Mouse (Mus musculus) cortical plate, adult 2 months (tissue): ENCODE measurements around the gene Mblac2. TPM values are rescaled to one million over a fixed set of nuclear protein-coding genes. Genes with fewer than 3 reads are reported as not detected.
A peak's percentile ranks its signal among the peaks of the same experiment; 100 is the strongest.
"Not testable (repeated sequence)": the region's sequence is repeated elsewhere in the genome, so short reads cannot be mapped to it uniquely, and the experiment has no call there.

Experiments used
- H3K27ac ChIP-seq: fragments of 200-500 bp; 2 replicates; pipeline ENCODE4 v1.5.1; 2012; ENCODE audit warnings: low read length, control low read depth, inconsistent platforms; ENCODE audit not compliant: insufficient read depth
- H3K4me1 ChIP-seq: fragments of 200-500 bp; 2 replicates; pipeline ENCODE4 v1.6.1; 2011; ENCODE audit warnings: low read length; ENCODE audit not compliant: control insufficient read depth, insufficient read depth
- H3K4me3 ChIP-seq: fragments of 200-500 bp; 2 replicates; pipeline ENCODE4 v1.5.1; 2011; ENCODE audit warnings: mild to moderate bottlenecking, low read length, control low read depth; ENCODE audit not compliant: insufficient read depth
- CTCF ChIP-seq: fragments of 200-500 bp; IDR thresholded peaks from 2 replicates; pipeline ENCODE4 v1.5.1; 2011; ENCODE audit warnings: mild to moderate bottlenecking, control low read depth, low read length; ENCODE audit not compliant: insufficient read depth; ENCODE audit errors: extremely low read depth
- POLR2A ChIP-seq: fragments of 200-500 bp; IDR thresholded peaks from 2 replicates; pipeline ENCODE4 v1.6.1; 2011; ENCODE audit warnings: mild to moderate bottlenecking, low read length, control low read depth; ENCODE audit not compliant: insufficient read depth; ENCODE audit errors: extremely low read depth
- polyA plus RNA-seq: library from polyadenylated mRNA; depleted of rRNA; stranded (reverse); fragments of >200 nt; gene quantifications from 2 replicates; pipeline ENCODE4 v1.2.3, GENCODE M21; 2012

The Mblac2 gene
- polyA plus RNA-seq, 1 experiment: 22.3 TPM

DNA sequence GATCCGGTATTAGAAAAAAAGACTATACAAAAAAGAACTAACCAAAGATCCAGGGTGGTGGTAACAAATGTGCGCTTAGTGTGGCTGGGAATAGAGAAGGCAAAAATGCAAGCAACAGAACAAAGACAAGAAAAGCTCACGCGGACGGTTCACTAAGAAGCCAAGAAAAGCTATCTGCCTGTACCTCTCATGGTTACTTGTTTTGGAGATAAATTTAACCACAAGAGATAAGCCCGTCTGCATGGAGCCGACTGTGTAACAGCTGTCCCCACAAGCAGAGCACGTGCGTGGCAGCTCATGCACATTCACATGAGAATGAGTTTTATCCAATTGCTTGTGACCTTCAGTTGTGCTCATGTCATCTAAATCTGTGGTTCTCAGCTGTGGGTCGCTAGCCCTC lies 20.7 kb upstream of the Mblac2 start:
- Histone ChIP-seq H3K4me1 (no peaks in the 10 kb centered on the region; the same call in 1 of the 2 replicates), H3K27ac (no peak overlapping the region), H3K4me3 (no peak overlapping the region)
- TF ChIP-seq POLR2A: no peak
- TF ChIP-seq CTCF: no peak

DNA sequence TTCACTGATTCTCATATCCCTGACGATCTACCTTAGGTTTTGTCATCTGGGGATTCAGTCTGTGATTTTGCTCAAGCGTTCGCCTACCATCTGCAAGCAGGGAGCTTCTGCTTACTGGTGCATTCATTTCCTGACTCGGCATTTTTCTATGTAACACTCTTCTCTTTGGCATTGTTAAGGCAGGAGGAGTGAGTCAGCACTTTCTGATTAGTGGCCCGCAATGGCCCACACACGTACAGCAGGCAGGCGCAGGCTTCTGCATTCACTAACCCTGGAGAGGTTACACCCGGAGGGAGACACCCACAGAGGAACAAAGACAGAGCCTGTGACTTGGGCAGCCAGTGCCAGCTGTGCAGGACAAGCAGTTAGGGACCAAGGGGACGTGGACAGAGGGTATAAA lies 19.5 kb upstream of the Mblac2 start:
- no peak for TF ChIP-seq CTCF
- no peak for TF ChIP-seq POLR2A
- Histone ChIP-seq H3K27ac (no peak overlapping the region), H3K4me3 (no peak overlapping the region), H3K4me1 (no peaks in the 10 kb centered on the region; the same call in 1 of the 2 replicates)

DNA sequence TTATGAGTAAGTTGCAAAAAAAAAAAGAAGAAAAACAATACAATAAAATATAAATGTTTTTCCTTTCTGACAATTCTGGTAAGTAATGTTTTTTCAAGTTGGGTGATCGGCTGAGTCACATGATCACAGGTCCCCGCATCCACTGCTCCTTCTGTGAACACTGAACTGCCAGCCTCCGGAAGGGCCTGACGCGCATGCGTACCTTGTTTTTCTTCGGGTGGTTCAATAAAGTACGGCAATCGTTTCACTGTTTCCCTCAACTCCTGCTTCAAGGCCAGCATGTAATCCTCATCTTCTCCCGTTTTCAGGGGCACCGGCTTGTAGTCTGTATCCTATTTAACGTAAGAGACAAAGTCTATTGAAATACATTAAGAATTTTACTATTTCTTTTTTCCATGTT lies 16.7 kb upstream of the Mblac2 start:
- H3K4me1 ChIP-seq: no peaks in the 10 kb centered on the region; the same call in 1 of the 2 replicates
- TF ChIP-seq POLR2A (no peak), CTCF (no peak)
- H3K4me3 ChIP-seq: no peak overlapping the region
- no peak overlapping the region for H3K27ac ChIP-seq

DNA sequence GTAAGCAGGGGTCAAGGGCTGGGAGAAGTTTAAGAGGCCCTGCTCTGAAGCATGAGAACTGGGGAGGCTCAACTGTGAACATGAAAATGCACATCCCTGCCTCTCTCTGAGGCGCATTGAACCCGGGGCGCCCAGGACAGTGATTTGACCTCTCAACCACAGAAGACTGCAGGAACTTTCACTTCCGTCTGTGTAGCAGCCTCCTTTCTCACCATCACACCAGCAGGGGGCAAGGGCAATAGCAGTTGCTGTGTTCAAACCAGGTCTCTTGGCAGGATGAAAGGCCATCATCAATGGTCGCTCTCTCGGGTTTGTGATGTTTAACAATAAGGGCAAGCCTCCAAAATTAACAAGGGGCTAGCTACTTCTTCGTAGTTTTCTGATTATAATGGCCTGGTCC lies 8.0 kb upstream of the Mblac2 start:
- Histone ChIP-seq H3K4me1 (no peaks in the 10 kb centered on the region; the same call in 1 of the 2 replicates), H3K4me3 (no peak overlapping the region), H3K27ac (no peak overlapping the region)
- no peak for TF ChIP-seq POLR2A
- no peak for TF ChIP-seq CTCF

DNA sequence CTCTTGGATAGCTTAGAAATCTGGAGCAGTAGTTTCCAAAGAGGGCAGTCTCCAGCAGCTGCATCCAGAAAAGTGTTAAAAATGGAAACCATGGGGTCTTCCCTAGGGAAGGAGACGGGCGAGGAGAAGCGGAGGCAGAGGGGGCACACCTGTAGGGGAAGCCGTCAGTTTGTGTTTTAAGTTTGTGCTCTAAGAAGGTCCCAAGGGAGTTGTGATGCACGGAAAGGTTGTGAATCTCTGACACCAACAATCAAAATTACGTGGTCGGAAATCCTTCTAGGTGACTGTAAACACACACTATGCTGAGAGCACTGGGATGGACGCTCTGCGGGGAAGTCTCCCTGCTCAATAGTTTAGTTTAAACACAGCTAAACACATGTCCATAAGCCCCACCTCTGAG lies 7.5 kb upstream of the Mblac2 start:
- TF ChIP-seq POLR2A: no peak
- TF ChIP-seq CTCF: no peak
- H3K4me1 ChIP-seq: no peaks in the 10 kb centered on the region; the same call in 1 of the 2 replicates

DNA sequence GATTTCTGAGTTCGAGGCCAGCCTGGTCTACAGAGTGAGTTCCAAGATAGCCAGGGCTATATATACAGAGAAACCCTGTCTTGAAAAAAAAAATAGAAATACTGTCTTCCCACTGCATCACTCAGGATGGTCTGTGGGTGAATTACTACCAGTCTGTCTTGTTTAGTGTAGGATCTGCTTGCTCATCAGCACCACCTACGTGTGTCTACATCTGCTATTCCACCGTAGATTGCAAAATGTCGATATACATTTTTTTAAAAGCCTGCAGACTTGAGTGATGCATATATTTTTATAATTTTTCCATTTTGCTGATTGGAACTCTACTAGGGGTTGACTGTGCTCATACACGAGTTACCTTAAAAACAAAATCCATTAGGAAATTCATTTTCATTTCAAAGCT lies 4.8 kb upstream of the Mblac2 start:
- H3K27ac ChIP-seq: no peak overlapping the region
- no peaks in the 10 kb centered on the region; the same call in 1 of the 2 replicates for H3K4me1 ChIP-seq
- H3K4me3 ChIP-seq: no peak overlapping the region
- no peak for TF ChIP-seq CTCF
- TF ChIP-seq POLR2A: no peak

More for the DNA sequence above, 7.5 kb upstream of the Mblac2 start:
- no peak overlapping the region for H3K27ac ChIP-seq
- H3K4me3 ChIP-seq: no peak overlapping the region

- no peak overlapping the region for H3K27ac ChIP-seq
- TF ChIP-seq POLR2A (no peak), CTCF (no peak)
- no peak overlapping the region for H3K4me3 ChIP-seq
- peaks cover 2% of the 10 kb centered on the region; the same call in 1 of the 2 replicates for H3K4me1 ChIP-seq
Measured at GRCm38 (mm10) chr13:81709805-81710204, 1.3 kb upstream of the Mblac2 start.

DNA sequence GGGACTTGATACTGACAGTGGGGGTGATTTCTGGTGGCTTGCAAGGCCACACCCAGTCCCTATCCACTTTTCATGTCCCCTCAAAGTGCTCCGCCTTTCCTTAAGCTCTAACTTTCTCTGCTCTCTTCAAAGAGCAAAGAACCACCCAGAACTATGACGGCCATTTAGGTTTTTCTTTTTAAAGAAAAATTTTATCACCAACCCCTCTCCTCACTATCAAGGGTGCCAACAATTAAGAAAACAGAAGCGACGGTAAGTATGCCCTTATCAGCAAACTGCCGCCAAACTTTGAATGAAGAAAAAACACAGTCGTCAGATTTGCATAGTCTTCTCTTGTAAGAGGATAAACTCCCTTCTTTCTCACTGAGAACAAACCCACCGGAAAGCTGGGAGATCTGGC lies 875 bp upstream of the Mblac2 start:
- Histone ChIP-seq H3K4me3 (peak overlapping the region; percentile 72), H3K27ac (no peak overlapping the region), H3K4me1 (peaks cover 2% of the 10 kb centered on the region; the same call in 1 of the 2 replicates)
- TF ChIP-seq POLR2A: no peak
- TF ChIP-seq CTCF: no peak

- TF ChIP-seq CTCF (no peak), POLR2A (no peak)
- H3K4me3 ChIP-seq: peak overlapping the region; percentile 72
- peaks cover 2% of the 10 kb centered on the region; the same call in 1 of the 2 replicates for H3K4me1 ChIP-seq
- no peak overlapping the region for H3K27ac ChIP-seq
Measured at GRCm38 (mm10) chr13:81711546-81712371, 618 bp downstream of the Mblac2 start.

DNA sequence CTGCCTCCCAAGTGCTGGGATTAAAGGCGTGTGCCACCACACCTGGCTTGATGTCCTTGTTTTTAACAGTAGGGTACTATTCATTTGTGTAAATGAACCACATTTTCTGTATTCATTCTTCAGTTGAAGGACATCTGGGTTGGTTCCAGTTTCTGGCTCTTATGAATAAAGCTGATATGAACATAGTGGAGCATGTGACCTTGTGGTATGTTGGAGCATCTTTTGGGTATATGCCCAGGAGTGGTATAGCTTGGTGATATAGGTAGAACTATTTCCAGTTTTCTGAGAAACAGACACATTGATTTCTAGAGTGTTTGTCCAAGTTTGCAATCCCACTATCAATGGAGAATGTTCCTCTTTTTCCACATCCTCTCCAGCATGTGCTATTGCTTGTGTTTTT lies 2.8 kb downstream of the Mblac2 start:
- TF ChIP-seq POLR2A (no peak), CTCF (no peak)
- Histone ChIP-seq H3K4me3 (no peak overlapping the region), H3K27ac (no peak overlapping the region), H3K4me1 (peaks cover 2% of the 10 kb centered on the region; the same call in 1 of the 2 replicates)

- H3K4me1 ChIP-seq, H3K27ac ChIP-seq, H3K4me3 ChIP-seq: not testable (repeated sequence)
Measured at GRCm38 (mm10) chr13:81728141-81728540, 17.0 kb downstream of the Mblac2 start.
